ENCODE assay signal across 8 mouse cellular contexts in the genomic region with DNA sequence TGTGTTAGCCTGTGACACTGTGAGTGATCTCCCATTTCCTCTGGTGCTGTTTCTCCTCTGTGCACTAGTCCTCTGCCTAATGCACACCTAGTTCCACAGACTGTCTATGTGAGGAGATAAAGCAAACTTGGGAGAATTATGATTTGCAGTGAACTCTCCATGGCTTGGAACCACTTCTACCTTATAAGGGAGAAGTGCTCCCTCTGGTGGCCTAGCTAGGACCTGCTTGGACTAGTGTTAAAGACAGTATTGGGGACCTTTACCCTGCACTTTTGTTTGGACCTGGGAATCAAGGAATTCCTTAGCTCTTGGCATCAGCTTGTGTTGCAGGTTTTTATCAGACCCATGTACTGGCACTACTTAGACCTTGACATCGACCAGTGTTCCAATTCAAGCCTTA. TPM values are rescaled to one million over a fixed set of nuclear protein-coding genes. Genes with fewer than 3 reads are reported as not detected.
A peak's percentile ranks its signal among the peaks of the same experiment; 100 is the strongest.
DNase-seq lines count a peak whose midpoint lies in the region; ATAC-seq and TF ChIP-seq lines count a peak whose summit lies in the region.

No protein-coding gene starts in this region.

- peak; percentile 33 for DNase-seq in heart, adult 8-10 months (ENCODE audit: low spot score)
- DNase-seq in heart, postnatal 4 days, result peak; percentile 67
- DNase-seq in left cerebral cortex, adult 18-20 months (ENCODE audit: low spot score in 2 of 2), result peak; percentile 47 to 58
- peak; percentile 62 for DNase-seq in mesoderm, embryonic 11.5 days (ENCODE audit: low read depth, low spot score)
- peak; percentile 30 to 38 for DNase-seq in spleen, postnatal 36 days (ENCODE audit: low spot score in 2 of 2)

- no peak for ATAC-seq in heart, embryonic 11.5 days (replicated peaks; ENCODE audit: insufficient number of reproducible peaks, low FRiP score, low TSS enrichment)
- peak; percentile 78 for ATAC-seq in activated CD4-positive, CD25-positive, alpha-beta regulatory T cell, adult 4 months

- no peak for TF ChIP-seq POLR2A in cortical plate, adult 2 months (IDR thresholded peaks at IDR 0.05; ENCODE audit: extremely low read depth, insufficient read depth, low read length)

- no peak overlapping the region for H3K4me2 ChIP-seq in heart, embryonic 11.5 days

- H3K9me3 ChIP-seq in heart, embryonic 11.5 days (replicated peaks; ENCODE audit: control insufficient read depth, low read length), result no peaks in the 10 kb centered on the region

- no peaks in the 10 kb centered on the region for H3K27me3 ChIP-seq in heart, embryonic 11.5 days (ENCODE audit: control insufficient read depth, insufficient read depth, low read length)

- H3K27ac ChIP-seq in heart, embryonic 11.5 days (ENCODE audit: low read depth, low read length), result no peak overlapping the region
- no peak overlapping the region for H3K27ac ChIP-seq in cortical plate, adult 2 months (ENCODE audit: insufficient read depth, low read length)

- no peak overlapping the region for H3K4me3 ChIP-seq in heart, embryonic 11.5 days (ENCODE audit: low read depth, low read length)
- H3K4me3 ChIP-seq in cortical plate, adult 2 months (ENCODE audit: insufficient read depth, low read length), result no peak overlapping the region

- H3K36me3 ChIP-seq in heart, embryonic 11.5 days (ENCODE audit: control insufficient read depth, insufficient read depth, low read length), result no peaks in the 10 kb centered on the region

- WGBS in heart, embryonic 11.5 days (ENCODE audit: insufficient replicate concordance), result 24% methylated on average over 1 of the region's 1 CpGs

- no peak overlapping the region for H3K9ac ChIP-seq in heart, embryonic 11.5 days (ENCODE audit: low read depth, low read length)

- TF ChIP-seq CTCF in cortical plate, adult 2 months (IDR thresholded peaks at IDR 0.05; ENCODE audit: extremely low read depth, insufficient read depth, low read length), result peak; percentile 54; the same call in 1 of the 2 replicates

- no peaks in the 10 kb centered on the region for H3K4me1 ChIP-seq in heart, embryonic 11.5 days (ENCODE audit: control insufficient read depth, insufficient read depth, low read length)
- H3K4me1 ChIP-seq in cortical plate, adult 2 months (ENCODE audit: control insufficient read depth, insufficient read depth, low read length), result no peaks in the 10 kb centered on the region

RNA-seq across cellular contexts. Expression of gene Slc25a53, which starts 18.8 kb away (rescaled TPM):
- 1 to 10 TPM; 1.8 to 4.0 (median 2.7) TPM for total RNA-seq in heart, adult 8-10 months (2022)
- polyA plus RNA-seq in heart, embryonic 11.5 days (2014; fragmentation: Nextera tagmentation; extraction: Ambion mirVana), result 4.9 and 5.5 TPM in 2 replicates
- 1 to 10 TPM; 6.2 to 9.6 TPM for polyA plus RNA-seq in activated CD4-positive, CD25-positive, alpha-beta regulatory T cell, adult 4 months (2017; shearing (Covaris generic))
- polyA plus RNA-seq in cortical plate, adult 2 months (2012; rRNA removed), result 20.7 and 21.0 TPM in 2 replicates
- 1 to 10 TPM; 6.6 to 7.9 TPM for total RNA-seq in heart, postnatal 4 days (2021)
- 10 to 100 TPM; 21.9 to 28.6 TPM for total RNA-seq in left cerebral cortex, adult 18-20 months (2021)

RNA-seq across cellular contexts. Expression of gene Zcchc18, which starts 26.4 kb away (rescaled TPM):
- under 1 TPM in 3 of 4 experiments, not detected in 1; 0.12 to 0.29 (median 0.13) TPM for total RNA-seq in heart, adult 8-10 months (2022)
- 4.2 TPM in 2 replicates for polyA plus RNA-seq in heart, embryonic 11.5 days (2014; fragmentation: Nextera tagmentation; extraction: Ambion mirVana)
- polyA plus RNA-seq in activated CD4-positive, CD25-positive, alpha-beta regulatory T cell, adult 4 months (2017; shearing (Covaris generic)), result 10 to 100 TPM; 37.8 to 42.4 TPM
- polyA plus RNA-seq in cortical plate, adult 2 months (2012; rRNA removed), result 239 and 250 TPM in 2 replicates
- under 1 TPM; 0.17 to 0.25 TPM for total RNA-seq in heart, postnatal 4 days (2021)
- 100 to 1,000 TPM; 273 to 298 TPM for total RNA-seq in left cerebral cortex, adult 18-20 months (2021)

RNA-seq across cellular contexts. Expression of gene Fam199x, which starts 30.1 kb away (rescaled TPM):
- total RNA-seq in heart, adult 8-10 months (2022), result 1 to 10 TPM; 3.5 to 5.5 (median 4.2) TPM
- polyA plus RNA-seq in heart, embryonic 11.5 days (2014; fragmentation: Nextera tagmentation; extraction: Ambion mirVana), result 7.6 and 7.9 TPM in 2 replicates
- 1 to 10 TPM; 3.3 to 4.4 TPM for polyA plus RNA-seq in activated CD4-positive, CD25-positive, alpha-beta regulatory T cell, adult 4 months (2017; shearing (Covaris generic))
- 3.0 and 3.1 TPM in 2 replicates for polyA plus RNA-seq in cortical plate, adult 2 months (2012; rRNA removed)
- total RNA-seq in heart, postnatal 4 days (2021), result 1 to 10 TPM; 5.1 to 6.3 TPM
- 10 to 100 TPM; 10.1 to 10.5 TPM for total RNA-seq in left cerebral cortex, adult 18-20 months (2021)

RNA-seq across cellular contexts. Expression of gene Tmsb15b1, which starts 42.6 kb away (rescaled TPM):
- total RNA-seq in heart, adult 8-10 months (2022), result not detected
- 12.4 and 13.3 TPM in 2 replicates for polyA plus RNA-seq in heart, embryonic 11.5 days (2014; fragmentation: Nextera tagmentation; extraction: Ambion mirVana)
- polyA plus RNA-seq in activated CD4-positive, CD25-positive, alpha-beta regulatory T cell, adult 4 months (2017; shearing (Covaris generic)), result 10 to 100 TPM; 26.6 to 39.7 TPM
- 11.1 and 12.1 TPM in 2 replicates for polyA plus RNA-seq in cortical plate, adult 2 months (2012; rRNA removed)
- 1 to 10 TPM; 1.2 to 3.3 TPM for total RNA-seq in heart, postnatal 4 days (2021)
- total RNA-seq in left cerebral cortex, adult 18-20 months (2021), result 10 to 100 TPM in 1 of 2 experiments, 1 to 10 TPM in 1; 5.1 to 13.6 TPM

RNA-seq across cellular contexts. Expression of gene Tmsb15l, which starts 42.6 kb away (rescaled TPM):
- not detected for total RNA-seq in heart, adult 8-10 months (2022)
- 1.3 and 4.3 TPM in 2 replicates for polyA plus RNA-seq in heart, embryonic 11.5 days (2014; fragmentation: Nextera tagmentation; extraction: Ambion mirVana)
- polyA plus RNA-seq in activated CD4-positive, CD25-positive, alpha-beta regulatory T cell, adult 4 months (2017; shearing (Covaris generic)), result 10 to 100 TPM in 1 of 2 experiments, 1 to 10 TPM in 1; 2.2 to 13.1 TPM
- polyA plus RNA-seq in cortical plate, adult 2 months (2012; rRNA removed), result 6.3 and 6.8 TPM in 2 replicates
- under 1 TPM in 1 of 2 experiments, not detected in 1; 0.36 TPM for total RNA-seq in heart, postnatal 4 days (2021)
- total RNA-seq in left cerebral cortex, adult 18-20 months (2021), result 1 to 10 TPM; 1.2 to 4.0 TPM

Comparison
In these comparisons a context has a peak if more than half of its experiments do, and no peak if none do; other contexts are left out.
1. RNA of gene Zcchc18, which starts 26.4 kb away (total RNA-seq): 273 to 298 TPM in left cerebral cortex, adult 18-20 months; 0.17 to 0.25 TPM in heart, postnatal 4 days and 0.12 to 0.29 TPM in heart, adult 8-10 months; every median in the first group is over 100 times any median in the second.
2. Peak in every context shown above with its lines, with median percentiles within 50 percentile points of each other: DNase-seq.